Mouse (Mus musculus): ENCODE results near the gene Zmiz1. TPM values are rescaled to one million over a fixed set of nuclear protein-coding genes. Genes with fewer than 3 reads are reported as not detected.

Gene Zmiz1
- total RNA-seq (2021), result 100 to 1,000 TPM in 1 of 2 experiments, 10 to 100 TPM in 1; 89.1 to 116 TPM
- long read RNA-seq, experiment 1, partial matches to known transcripts, result 7 of 8 reads
- long read RNA-seq, experiment 1, other reads (novel, unspliced or antisense), result 1 of 8 reads
- long read RNA-seq, experiment 2, partial matches to known transcripts, result 6 of 14 reads
- long read RNA-seq, experiment 2, other reads (novel, unspliced or antisense), result 8 of 14 reads

DNA sequence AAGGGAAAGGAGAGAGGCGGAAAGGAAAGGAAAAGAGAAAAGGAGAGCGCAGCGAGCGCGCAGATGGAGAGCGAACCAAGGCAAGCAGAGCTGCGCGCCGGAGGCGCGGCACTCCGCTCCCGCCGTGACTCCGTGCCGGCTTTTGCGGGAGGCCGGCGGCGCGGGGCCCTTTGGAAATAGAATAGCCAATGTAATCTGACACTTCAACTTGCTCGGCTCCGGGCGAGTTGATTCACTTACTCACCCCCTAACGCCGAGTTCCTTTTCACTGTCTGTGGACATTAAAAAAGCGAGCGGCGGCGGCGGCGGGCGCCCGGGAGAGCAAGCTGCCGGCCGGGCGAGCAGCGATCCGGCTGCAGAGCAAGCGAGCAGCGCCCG is at the start of gene Zmiz1:
TSS of gene Zmiz1 (plus strand) at position 170 of the 378 bp plus-strand sequence.
- DNase-seq (ENCODE audit: low spot score in 2 of 2), result peak; percentile 89 to 91

DNA sequence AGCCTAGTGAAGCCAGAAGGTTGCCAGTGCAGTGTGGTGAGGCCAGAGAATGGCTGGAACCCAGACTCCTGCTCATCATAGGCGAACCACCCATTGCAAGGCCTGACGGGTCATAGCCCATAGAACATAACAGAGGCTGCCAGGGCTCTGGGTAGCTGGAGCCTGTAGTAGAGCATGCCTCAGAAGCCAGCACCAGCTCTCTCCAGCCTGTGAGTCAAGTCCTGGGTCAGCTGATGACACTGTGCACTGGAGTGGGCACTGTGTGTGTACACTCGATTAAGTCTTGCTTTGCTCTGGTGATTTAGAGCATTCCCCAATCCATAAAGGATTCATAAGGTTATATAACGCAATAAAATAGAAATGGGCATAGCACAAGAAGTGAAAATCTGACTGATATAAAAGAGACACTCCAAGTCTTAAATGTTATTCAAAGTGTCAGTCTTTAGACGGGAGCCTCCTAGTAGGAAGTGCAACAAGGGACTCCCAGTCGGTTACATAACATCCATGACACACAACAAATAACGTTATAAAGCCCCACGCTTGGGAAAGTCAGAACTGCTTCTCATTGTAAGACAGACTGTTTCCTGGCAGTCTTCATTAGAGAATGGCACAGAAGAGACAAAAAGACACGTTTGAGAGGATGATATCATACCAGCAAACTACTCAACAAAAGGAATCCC is 47.0 kb upstream of the Zmiz1 start:
- DNase-seq (ENCODE audit: low spot score in 2 of 2), result no peak

DNA sequence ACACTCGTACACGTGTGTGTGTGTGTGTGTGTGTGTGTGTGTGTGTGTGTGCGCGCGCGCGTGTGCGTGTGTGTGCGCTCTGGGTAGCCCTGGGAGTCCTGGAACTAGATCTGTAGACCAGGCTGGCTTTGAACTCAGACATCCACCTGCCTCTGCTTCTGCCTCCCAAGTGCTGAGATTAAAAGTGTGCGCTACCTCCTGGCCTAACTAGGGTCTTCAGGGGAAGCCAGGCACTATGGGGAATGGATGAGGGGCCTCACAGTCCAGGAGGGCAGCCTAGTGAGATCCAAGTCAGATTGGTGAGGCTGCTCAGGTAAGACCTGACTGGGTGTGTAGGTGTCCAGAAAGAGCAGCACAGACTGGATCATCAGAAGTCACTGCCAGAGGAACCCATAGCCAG is 46.2 kb upstream of the Zmiz1 start:
- DNase-seq (ENCODE audit: low spot score in 2 of 2), result no peak

DNA sequence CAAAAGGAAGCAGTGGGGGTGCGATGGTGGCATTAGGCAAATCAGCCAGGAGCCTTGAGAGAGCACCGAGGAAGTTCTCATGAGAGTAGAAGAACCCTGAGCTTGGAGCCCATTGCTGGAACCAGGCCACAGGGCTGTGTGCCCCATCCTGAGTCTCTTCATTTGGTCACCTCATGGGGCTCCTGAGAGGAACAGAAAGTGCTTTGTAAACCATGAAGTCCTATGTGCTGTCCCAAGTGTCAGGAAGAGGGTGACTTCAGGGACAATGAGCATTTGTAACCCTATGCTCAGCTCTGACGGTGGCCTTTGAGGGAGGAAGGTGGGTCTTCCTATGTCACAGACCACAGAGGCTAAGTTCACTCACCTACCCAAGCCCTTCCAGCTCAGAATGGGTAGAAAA is 45.5 kb upstream of the Zmiz1 start:
- no peak for DNase-seq (ENCODE audit: low spot score in 2 of 2)

DNA sequence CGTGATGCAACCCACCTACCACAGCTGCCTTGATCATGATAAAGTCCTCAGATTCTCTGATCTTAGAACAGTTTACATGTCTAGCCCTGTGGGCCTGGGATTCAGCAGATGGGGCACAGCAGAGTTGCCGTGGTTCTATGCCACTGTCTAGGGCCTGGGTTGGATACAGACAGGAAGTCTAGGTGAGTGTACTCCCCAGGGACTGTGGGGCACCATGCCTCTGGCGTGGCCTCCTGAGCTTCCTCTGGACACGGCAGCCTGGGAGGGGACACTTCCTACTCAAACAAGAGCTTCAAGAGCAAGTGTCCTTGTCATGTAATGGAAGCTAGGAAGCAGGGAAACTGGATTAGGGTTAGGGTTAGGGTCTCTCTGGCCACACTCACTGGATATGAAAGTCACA is 44.9 kb upstream of the Zmiz1 start:
- no peak for DNase-seq (ENCODE audit: low spot score in 2 of 2)

DNA sequence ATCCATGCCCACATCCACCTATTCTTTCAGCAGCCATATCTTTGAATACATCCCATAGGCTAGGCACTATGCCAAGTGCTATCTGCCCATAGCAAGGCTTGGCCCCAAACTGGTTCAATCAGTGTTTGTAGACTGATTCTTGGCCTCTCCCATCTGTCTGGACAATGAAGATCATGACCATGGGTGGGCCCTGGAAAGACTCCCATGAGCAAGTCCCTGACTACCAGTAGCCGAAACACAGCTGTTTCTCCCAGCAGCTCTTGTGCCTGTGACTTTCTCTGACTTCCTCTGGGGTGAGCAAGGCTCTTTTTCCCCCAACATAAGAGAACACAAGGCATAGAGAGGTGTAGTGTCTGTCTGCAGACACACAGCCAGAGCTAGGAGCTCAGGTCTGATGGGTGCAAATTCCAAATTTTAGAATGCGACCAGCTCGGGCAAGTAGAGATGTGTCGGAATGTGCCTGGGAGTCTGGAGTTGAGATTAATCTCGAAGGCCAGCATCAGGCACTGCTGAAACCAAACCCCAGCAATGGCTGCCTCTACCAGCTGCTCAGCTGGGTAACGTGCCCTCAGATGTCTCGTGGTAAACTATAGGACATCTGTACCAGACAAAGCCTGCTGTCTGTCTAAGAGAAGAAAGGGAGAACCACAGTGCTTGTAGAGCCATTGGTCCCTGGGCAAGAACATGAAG is 38.8 kb upstream of the Zmiz1 start:
- DNase-seq (ENCODE audit: low spot score in 2 of 2), result no peak

DNA sequence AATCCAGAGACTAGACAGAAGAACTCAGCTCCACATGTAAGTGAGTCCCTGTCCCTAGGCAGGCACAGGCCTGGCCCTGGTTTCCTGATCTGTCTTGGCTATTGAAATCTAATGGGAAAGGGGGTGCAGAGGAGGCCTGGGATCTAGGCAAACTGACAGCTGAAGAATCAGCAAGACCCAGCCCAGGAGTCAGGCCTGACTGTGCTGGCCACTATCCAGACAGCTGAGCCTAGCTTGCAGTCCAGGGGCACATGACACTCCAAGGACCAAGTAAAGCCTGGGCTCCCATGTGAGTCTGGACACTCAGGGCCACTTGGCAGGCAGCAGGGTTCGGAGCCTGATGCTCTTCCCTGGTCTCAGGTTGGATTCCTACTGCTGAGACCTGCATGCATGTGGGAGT is 38.0 kb upstream of the Zmiz1 start:
- DNase-seq (ENCODE audit: low spot score in 2 of 2), result peak in 1 of 2 experiments; percentile 55

DNA sequence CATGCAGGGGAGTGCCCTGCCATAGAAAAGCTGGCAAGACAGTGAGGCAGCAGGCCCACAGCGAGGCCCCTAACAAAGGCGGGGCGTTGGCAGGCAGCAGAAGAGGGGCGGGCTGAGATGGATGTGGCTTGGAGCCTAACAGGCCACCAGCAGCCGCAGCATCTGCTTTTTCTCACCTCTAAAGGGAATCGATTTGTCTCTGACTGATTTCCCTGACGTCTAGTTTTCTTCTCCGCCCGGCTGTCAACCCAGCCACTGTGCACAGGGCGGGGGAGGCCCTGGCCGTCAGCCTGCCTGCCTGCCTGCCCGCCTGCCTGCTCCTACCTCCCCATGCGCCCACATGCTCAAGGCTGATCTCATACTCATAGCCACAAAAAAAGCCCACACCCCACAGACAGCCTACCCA is 37.4 kb upstream of the Zmiz1 start:
- DNase-seq (ENCODE audit: low spot score in 2 of 2), result no peak

DNA sequence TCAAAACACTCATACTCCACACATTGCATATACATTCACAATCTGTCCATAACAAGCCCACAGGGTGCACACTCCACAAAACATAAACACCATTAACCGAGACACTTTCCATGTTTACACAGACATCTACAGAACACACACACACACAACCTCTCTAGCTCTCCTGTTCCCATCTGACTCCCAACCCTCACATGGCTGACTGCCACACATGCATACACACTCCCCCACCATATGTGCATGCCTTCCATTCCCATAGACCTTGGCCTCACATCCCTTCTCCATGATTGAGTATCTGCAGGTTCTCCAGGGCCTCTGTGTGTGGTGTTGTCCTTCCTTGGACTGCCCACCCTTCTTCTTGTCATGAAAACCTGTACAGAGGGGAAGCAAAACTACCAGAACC is 36.0 kb upstream of the Zmiz1 start:
- DNase-seq (ENCODE audit: low spot score in 2 of 2), result no peak

DNA sequence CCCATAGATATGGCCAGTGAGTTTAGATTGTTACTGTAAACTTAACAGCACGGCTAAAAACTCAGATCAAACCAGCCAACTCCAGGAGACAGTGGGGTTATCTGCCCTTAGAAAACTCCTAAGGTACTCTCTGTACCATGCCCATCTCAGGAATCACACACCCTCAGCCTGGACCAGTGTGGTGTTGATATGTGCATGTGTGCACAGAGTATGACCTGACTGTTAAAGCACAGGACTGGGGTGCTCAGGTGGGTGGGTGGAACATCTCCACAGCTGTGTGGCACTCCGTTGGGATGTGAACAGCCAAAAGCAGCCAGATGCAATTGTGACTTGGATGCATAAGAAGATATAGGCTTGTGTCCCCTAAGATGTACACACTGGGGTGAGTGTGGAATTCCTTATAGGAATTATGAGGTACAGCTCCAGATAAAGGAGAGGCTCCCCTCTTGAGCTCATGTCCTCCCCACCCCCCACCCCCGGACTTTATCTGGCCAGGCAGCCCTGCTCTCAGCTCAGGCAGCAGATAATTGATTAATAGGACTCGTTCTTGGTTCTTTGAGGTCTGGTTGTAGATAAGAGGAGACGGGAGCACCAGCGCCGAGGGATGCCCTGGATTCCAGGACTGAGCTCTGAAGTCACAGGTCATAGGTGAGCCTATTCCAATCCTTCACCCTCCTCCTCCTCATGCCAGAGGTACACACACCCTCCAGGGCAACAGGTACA is 35.1 kb upstream of the Zmiz1 start:
- no peak for DNase-seq (ENCODE audit: low spot score in 2 of 2)

DNA sequence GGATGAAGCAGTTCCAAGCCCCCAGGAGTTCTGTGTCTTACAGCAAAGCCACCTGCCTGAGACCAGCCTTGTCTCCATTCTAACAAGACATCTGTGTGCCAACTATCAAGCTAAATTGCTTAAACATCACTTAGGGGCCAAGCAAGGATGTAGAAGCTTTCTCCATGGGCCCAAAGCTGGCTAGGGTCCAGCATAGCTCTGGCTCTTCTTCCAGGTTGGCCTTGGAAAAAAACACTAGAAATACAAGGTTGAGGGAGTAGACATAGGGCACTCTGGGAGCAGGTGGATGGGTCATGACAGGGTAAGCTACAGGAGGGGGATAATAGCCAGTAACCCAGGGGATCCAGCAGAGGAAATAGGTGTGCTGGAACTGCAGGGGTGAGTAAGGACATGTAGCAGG is 20.7 kb upstream of the Zmiz1 start:
- DNase-seq (ENCODE audit: low spot score in 2 of 2), result no peak

DNA sequence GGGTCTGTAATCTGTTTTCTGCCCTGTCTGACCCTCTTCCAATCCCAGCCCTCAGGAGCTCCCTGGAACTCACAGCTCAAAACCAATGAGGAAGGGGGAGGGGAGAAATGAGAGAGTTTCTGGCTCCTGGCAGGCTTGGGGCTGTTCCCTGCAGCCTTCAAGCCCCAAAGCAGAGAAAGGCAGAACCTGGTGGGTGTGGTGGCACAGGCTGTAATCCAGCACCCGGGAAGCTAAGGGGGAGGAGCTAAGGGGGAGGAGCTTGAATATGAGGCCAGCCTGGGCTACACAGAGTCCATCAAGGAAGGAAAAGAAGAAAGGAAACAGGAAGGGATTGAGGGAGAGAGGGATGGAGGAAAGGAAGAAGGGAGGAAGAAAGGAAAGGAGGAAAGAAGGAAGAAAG is 18.9 kb upstream of the Zmiz1 start:
- no peak for DNase-seq (ENCODE audit: low spot score in 2 of 2)

DNA sequence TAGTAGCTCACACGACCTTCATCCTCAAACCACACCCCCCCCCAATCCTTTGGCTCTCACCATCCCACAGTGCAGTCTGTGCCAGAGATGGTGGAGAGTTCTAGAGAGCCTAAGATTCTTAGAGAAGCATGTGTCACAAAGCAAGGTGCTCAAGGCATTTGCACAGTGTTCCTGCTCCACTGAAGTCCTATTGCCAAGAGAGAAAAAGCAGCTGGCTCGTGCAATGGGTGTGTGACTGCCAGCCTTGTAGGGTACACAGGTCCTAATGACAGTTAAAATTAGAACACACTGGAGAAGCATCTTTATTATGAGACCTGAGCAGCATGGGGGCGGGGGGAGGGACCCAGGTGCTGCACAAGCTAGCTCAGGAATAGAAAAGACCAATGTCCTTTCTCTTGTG is 18.2 kb upstream of the Zmiz1 start:
- DNase-seq (ENCODE audit: low spot score in 2 of 2), result no peak

DNA sequence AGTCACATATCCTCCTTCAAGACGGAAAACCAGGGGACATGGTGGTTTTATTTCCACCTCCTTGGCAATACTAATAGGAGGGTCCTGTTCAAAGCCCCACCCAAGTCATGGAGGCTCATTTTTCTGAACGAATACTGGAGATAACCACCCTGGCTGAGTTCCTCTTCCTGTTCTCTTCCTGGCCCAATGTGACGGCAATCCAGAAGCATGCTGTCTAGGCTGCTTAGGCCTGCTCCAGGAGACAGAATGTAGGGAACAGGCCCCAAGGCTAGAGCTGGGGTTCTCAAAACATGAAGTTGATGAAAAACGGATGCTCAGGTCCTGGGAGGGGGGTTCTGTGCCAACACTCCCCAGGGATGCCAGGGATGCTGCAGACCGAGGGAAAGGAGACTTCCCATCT is 17.5 kb upstream of the Zmiz1 start:
- no peak for DNase-seq (ENCODE audit: low spot score in 2 of 2)

DNA sequence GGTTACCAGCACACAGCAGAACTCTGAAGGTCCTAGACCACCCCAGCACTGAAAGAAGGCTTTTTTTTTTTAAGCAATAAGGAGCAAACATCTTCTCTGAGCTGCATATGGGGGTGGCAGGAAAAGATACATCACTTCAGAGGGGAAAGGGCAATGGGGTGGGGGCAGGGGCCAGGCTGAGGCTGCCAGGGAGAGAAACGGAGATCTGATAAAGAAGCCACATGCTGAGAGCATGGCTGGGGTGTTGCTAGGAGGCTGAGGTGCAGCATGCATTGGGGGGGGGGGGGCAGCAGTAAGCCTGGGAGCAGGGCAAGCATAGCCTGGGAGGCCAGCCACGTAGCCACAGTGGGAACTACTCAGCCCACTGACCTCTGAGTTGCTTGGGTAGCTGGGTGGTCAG is 16.3 kb upstream of the Zmiz1 start:
- no peak for DNase-seq (ENCODE audit: low spot score in 2 of 2)

DNA sequence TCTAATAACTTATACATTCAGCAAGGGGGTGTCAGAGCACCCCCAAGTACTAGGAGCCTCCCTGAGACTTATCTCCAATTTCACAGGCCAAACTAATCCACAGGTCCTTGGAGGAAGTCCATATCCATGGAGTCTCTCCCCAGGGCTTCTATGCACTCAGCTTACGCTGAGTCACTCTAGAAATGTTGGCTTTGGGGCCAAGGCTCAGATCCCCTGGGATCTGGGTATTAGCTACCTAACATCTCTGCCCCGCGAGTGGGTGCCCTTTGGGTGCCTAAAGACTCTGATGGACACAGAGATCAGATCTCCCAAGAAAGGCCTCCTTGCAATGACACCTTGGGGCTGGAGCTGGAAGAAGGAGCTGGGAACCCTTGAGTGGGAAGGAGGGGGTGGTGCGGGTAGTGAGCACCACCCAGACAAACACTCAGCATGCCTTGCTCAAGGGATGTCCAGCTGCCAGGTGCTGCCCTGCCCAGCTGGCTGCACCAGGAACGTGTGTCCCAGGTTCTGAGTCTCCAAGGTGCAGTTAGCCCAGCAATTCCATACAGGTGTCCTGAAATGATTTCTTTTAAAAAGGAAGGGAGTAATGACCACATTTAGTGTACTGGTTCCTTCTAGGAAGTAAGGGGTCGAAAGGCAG is 11.7 kb upstream of the Zmiz1 start:
- DNase-seq (ENCODE audit: low spot score in 2 of 2), result no peak

DNA sequence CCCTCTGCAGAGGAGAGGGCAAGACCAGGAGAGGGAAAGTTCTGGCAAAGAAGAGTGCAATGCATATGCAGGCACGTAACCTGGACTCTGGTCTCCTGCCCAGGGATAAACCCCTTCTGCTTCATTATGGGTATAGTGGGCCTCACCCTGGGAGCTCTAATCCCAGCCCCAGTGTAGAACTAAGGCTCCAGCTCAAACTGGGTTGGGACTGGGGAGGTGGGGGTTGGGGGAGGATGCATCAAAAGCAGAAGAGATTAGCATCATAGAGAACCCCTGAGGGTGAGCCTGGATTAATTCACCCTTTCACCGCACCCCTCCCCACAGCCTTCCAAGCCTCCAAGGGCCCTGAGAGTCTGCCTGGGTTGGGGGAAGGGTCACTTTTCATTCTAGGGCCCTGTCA is 10.5 kb upstream of the Zmiz1 start:
- no peak for DNase-seq (ENCODE audit: low spot score in 2 of 2)

DNA sequence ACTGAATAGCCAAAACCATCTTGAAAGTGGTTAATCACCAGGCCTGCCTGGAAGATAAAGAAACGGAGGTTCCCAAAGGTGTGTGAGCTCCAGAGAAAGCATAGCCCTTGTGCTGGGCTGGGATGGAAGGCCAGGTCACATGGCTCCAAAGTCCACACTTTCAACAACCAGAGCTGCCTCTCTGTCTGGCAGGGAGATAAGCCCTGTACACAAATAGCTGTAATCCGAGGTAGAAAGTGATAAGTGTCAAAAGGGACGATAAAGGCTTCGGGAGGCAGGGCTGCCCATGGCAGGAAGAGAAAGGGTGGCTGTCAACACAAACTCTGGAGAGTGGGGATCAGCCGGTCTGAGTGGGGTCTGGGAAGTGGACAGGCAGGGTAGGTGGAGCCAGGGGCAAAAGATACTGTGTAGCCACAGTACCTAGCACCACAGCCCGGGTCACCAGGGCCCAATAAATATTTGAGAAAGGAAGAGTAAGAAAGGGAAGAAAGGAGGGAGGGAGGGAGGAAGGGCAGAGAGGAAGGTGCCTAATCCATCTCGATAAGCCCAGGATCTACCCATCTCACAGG is 7.8 kb upstream of the Zmiz1 start:
- DNase-seq (ENCODE audit: low spot score in 2 of 2), result peak in 1 of 2 experiments; percentile 13

DNA sequence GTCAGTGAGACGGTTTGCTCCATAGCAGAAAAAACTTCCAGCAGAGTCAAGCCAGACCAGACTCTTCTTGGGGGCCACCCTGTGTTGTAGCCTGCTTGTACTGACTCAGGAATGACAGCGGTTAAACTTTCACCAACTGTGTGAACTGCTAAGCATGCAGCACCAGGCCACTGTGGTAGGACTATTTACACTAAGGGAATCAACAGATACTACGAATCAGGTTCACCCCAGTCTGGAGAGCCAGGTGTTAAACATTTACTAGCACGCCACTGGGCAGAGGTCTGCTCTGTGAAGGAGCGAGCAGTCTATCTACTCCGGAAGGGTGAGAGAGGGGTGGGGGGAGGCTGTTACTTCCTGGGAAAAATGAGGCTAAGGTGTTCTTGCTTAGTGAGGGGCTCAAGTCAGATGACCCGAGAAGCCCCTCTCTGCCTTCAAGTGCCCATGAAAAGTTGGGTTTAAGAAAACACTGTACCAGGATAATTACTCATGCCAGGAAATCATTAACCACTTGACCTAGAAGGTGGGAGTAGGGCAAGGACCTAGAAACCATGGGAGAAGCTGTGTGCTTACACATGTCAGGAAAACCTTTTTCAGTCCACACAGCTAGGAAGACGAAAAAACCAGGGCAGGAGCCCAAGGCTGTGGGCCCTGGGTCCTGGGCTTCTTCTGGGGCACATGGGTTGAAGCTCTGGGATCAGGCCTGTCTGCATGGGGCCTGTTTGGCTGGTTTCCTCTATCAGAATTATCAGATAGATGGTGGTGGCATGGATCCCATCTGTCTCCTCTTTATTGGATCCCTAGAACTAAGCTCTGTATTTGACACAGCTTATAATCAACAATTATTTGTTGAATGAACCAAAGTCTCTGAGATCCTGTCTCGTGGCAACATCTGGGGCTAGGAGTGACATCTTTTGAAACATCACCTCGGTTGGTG is 7.0 kb upstream of the Zmiz1 start:
- peak in 1 of 2 experiments; percentile 14 for DNase-seq (ENCODE audit: low spot score in 2 of 2)

DNA sequence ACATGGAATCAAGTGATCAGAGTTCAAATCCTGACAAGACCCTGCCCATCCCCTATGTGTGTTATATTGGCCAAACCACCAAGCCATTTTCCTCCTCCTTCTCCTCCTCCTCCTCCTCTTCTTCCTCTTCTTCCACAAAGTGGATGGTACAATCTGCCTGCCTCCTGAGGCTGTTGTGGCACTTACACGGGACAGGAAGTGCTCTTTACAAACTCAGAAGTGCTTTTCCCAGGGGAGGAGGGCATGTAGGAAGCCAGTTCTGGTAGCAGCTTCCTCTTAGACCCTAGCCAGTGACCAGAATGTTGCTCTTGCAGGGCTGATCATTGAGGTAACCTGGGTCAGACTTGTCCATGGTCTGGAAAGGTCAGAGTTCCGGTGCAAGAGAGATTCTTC is 6.4 kb upstream of the Zmiz1 start:
- DNase-seq (ENCODE audit: low spot score in 2 of 2), result peak in 1 of 2 experiments; percentile 15
